Mouse (Mus musculus) kidney, adult 9 months (tissue): ENCODE measurements around the gene 1700066M21Rik.

ENCODE experiments used
- DNase-seq: peaks from one replicate; pipeline ENCODE4 v3.0.0; 2022

Gene 1700066M21Rik

GRCm38 (mm10) chr1:57377376-57378341, at the start of gene 1700066M21Rik:
1700066M21Rik (plus strand) TSS chr1:57377620.
- peak; percentile 94 for DNase-seq

- DNase-seq: no peak
Measured at GRCm38 (mm10) chr1:57329285-57330093, 47.9 kb upstream of the 1700066M21Rik start.

- no peak for DNase-seq
Measured at GRCm38 (mm10) chr1:57330228-57330627, 47.2 kb upstream of the 1700066M21Rik start.

GRCm38 (mm10) chr1:57332040-57332439, 45.4 kb upstream of the 1700066M21Rik start:
- DNase-seq: no peak

GRCm38 (mm10) chr1:57333550-57334213, 43.7 kb upstream of the 1700066M21Rik start:
- peak; percentile 3 for DNase-seq

GRCm38 (mm10) chr1:57335200-57335599, 42.2 kb upstream of the 1700066M21Rik start:
- DNase-seq: no peak

- DNase-seq: peak; percentile 6
Measured at GRCm38 (mm10) chr1:57339156-57339796, 38.1 kb upstream of the 1700066M21Rik start.

GRCm38 (mm10) chr1:57341197-57341596, 36.2 kb upstream of the 1700066M21Rik start:
- DNase-seq: no peak

- DNase-seq: no peak
Measured at GRCm38 (mm10) chr1:57347487-57347886, 29.9 kb upstream of the 1700066M21Rik start.

GRCm38 (mm10) chr1:57351941-57352340, 25.5 kb upstream of the 1700066M21Rik start:
- no peak for DNase-seq

GRCm38 (mm10) chr1:57358546-57358945, 18.9 kb upstream of the 1700066M21Rik start:
- DNase-seq: no peak

- no peak for DNase-seq
Measured at GRCm38 (mm10) chr1:57367446-57367845, 10.0 kb upstream of the 1700066M21Rik start.

GRCm38 (mm10) chr1:57369111-57369510, 8.3 kb upstream of the 1700066M21Rik start:
- no peak for DNase-seq

GRCm38 (mm10) chr1:57370451-57370850, 7.0 kb upstream of the 1700066M21Rik start:
- no peak for DNase-seq

GRCm38 (mm10) chr1:57375276-57375675, 2.1 kb upstream of the 1700066M21Rik start:
- no peak for DNase-seq

GRCm38 (mm10) chr1:57376806-57377205, 614 bp upstream of the 1700066M21Rik start:
- DNase-seq: no peak

GRCm38 (mm10) chr1:57386519-57386918, 9.1 kb downstream of the 1700066M21Rik start:
- no peak for DNase-seq

GRCm38 (mm10) chr1:57387876-57388275, 10.5 kb downstream of the 1700066M21Rik start:
- DNase-seq: no peak

GRCm38 (mm10) chr1:57388402-57389155, 11.2 kb downstream of the 1700066M21Rik start:
- DNase-seq: no peak

GRCm38 (mm10) chr1:57390993-57391790, 13.8 kb downstream of the 1700066M21Rik start:
- no peak for DNase-seq

- no peak for DNase-seq
Measured at GRCm38 (mm10) chr1:57392417-57392816, 15.0 kb downstream of the 1700066M21Rik start.
